10 mouse cellular contexts compared by ENCODE assay signal in the genomic region with DNA sequence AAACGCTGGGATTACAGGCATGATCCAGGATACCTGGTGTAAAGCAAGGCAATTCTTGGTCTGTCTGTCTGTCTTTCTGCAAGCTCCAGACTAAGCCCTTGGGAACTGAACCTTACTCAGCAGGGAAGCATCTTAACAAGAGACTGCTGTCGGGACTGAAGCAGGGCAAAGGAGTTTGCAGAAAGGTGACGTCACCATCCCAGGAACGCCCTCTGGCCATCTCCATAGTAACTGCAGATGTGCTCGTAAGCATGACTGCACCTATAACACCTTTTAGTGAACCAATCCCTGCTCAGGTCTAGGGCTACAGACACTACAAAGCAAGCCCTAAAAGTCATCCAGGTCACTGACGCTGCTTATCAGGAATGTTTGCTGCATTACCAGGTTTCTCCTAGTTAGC. TPM values are rescaled to one million over a fixed set of nuclear protein-coding genes. Genes with fewer than 3 reads are reported as not detected.
DNase-seq lines count a peak whose midpoint lies in the region; ATAC-seq and TF ChIP-seq lines count a peak whose summit lies in the region.
"Had no signal": no experiment of that assay in that cellular context is flagged by ENCODE, and none has a peak within 500 bp of the region (broad histone marks: within the 10 kb centered on the region; RNA-seq: fewer than 3 reads in every experiment).

No protein-coding gene starts in this region.

- H3K27ac ChIP-seq in layer of hippocampus, adult 2 months: peak overlapping the region; percentile 36; the same call in 1 of the 2 replicates
- no peak overlapping the region for H3K27ac ChIP-seq in hindbrain, embryonic 11.5 days (ENCODE audit: low read depth, low read length)
- no peak overlapping the region for H3K27ac ChIP-seq in midbrain, embryonic 16.5 days (ENCODE audit: low read length)
- H3K27ac ChIP-seq: macrophage had no signal

- TF ChIP-seq POLR2A in brain, embryonic 14.5 days (IDR thresholded peaks at IDR 0.05; ENCODE audit: borderline replicate concordance, extremely low read depth, insufficient read depth, insufficient read length, poor library complexity, severe bottlenecking): no peak

- no peak for TF ChIP-seq CTCF in layer of hippocampus, adult 2 months (conservative IDR thresholded peaks at IDR 0.05)
- no peak for TF ChIP-seq CTCF in brain, embryonic 14.5 days (IDR thresholded peaks at IDR 0.05; ENCODE audit: borderline replicate concordance, extremely low read depth, insufficient read depth, insufficient read length)

- 27% methylated on average over 6 of the region's 6 CpGs for WGBS in hindbrain, embryonic 11.5 days
- 22% methylated on average over 6 of the region's 6 CpGs for WGBS in midbrain, embryonic 16.5 days

- ATAC-seq in hindbrain, embryonic 11.5 days (ENCODE audit: low FRiP score): no peak
- ATAC-seq in midbrain, embryonic 16.5 days: no peak

- no peak for DNase-seq in layer of hippocampus, adult 2 months (ENCODE audit: low spot score in 2 of 2)
- no peak for DNase-seq in layer of hippocampus, adult 18-20 months (ENCODE audit: low spot score in 2 of 2)
- peak; percentile 48 for DNase-seq in brain, embryonic 14.5 days (ENCODE audit: low read depth)
- peak; percentile 51 for DNase-seq in hindbrain, embryonic 11.5 days (ENCODE audit: low spot score)
- no peak for DNase-seq in B cell, adult 2 months
- no peak for DNase-seq in layer of hippocampus, adult 9-10 months (ENCODE audit: low spot score)
- no peak for DNase-seq in right cerebral cortex, postnatal 25 days

- no peak overlapping the region for H3K9ac ChIP-seq in hindbrain, embryonic 11.5 days (ENCODE audit: low read depth, low read length)
- no peak overlapping the region; the same call in 1 of the 2 replicates for H3K9ac ChIP-seq in midbrain, embryonic 16.5 days (ENCODE audit: low read depth, low read length)

- no peaks in the 10 kb centered on the region for H3K27me3 ChIP-seq in hindbrain, embryonic 11.5 days (ENCODE audit: control insufficient read depth, insufficient read depth, low read length)
- H3K27me3 ChIP-seq in midbrain, embryonic 16.5 days (ENCODE audit: control insufficient read depth, insufficient read depth, low read depth, low read length): no peaks in the 10 kb centered on the region

- H3K9me3 ChIP-seq in hindbrain, embryonic 11.5 days (ENCODE audit: control insufficient read depth, low read length): no peaks in the 10 kb centered on the region
- no peaks in the 10 kb centered on the region for H3K9me3 ChIP-seq in midbrain, embryonic 16.5 days (replicated peaks; ENCODE audit: control insufficient read depth, low read length, poor library complexity, severe bottlenecking)

- H3K36me3 ChIP-seq in hindbrain, embryonic 11.5 days (ENCODE audit: control insufficient read depth, insufficient read depth, low read length): peaks cover 4% of the 10 kb centered on the region; the same call in 1 of the 2 replicates
- H3K36me3 ChIP-seq in midbrain, embryonic 16.5 days (ENCODE audit: control insufficient read depth, insufficient read depth, low read length): peaks cover 16% of the 10 kb centered on the region

- no peak overlapping the region for H3K4me3 ChIP-seq in layer of hippocampus, adult 2 months
- H3K4me3 ChIP-seq in hindbrain, embryonic 11.5 days (ENCODE audit: low read depth, low read length): no peak overlapping the region
- 0 out of 2 replicates have a peak overlapping the region, but pooled peaks have one; percentile 3 for H3K4me3 ChIP-seq in midbrain, embryonic 16.5 days (ENCODE audit: low read depth, low read length)

- H3K4me1 ChIP-seq in hindbrain, embryonic 11.5 days (replicated peaks; ENCODE audit: control insufficient read depth, insufficient read depth, low read length): 0 out of 2 replicates have a peak, but pooled peaks cover 2% of the 10 kb centered on the region
- H3K4me1 ChIP-seq in midbrain, embryonic 16.5 days (ENCODE audit: control insufficient read depth, insufficient read depth, low read length): peaks cover 22% of the 10 kb centered on the region

- H3K4me2 ChIP-seq in hindbrain, embryonic 11.5 days (replicated peaks; ENCODE audit: low read depth, low read length): 0 out of 2 replicates have a peak overlapping the region, but pooled peaks have one; percentile 2
- H3K4me2 ChIP-seq in midbrain, embryonic 16.5 days (ENCODE audit: low read length): peak overlapping the region; percentile 41

RNA-seq across cellular contexts. Expression of gene Cdc42se1, which starts 4.2 kb away (rescaled TPM):
- total RNA-seq in layer of hippocampus, adult 2 months (2021): 10 to 100 TPM; 67.5 to 77.5 TPM
- 10 to 100 TPM; 72.7 to 72.9 TPM for total RNA-seq in layer of hippocampus, adult 18-20 months (2021)
- 62.5 and 80.3 TPM in 2 replicates for polyA plus RNA-seq in brain, embryonic 14.5 days (2012; rRNA removed)
- 110 and 117 TPM in 2 replicates for polyA plus RNA-seq in hindbrain, embryonic 11.5 days (2014; fragmentation: Nextera tagmentation; extraction: Ambion mirVana)
- 46.6 and 50.9 TPM in 2 replicates for polyA plus RNA-seq in midbrain, embryonic 16.5 days (2015; fragmentation: Nextera tagmentation; extraction: Ambion mirVana)

RNA-seq across cellular contexts. Expression of gene Gabpb2, which starts 6.6 kb away (rescaled TPM):
- total RNA-seq in layer of hippocampus, adult 2 months (2021): 10 to 100 TPM; 15.4 to 20.0 TPM
- 10 to 100 TPM; 12.7 to 13.2 TPM for total RNA-seq in layer of hippocampus, adult 18-20 months (2021)
- 14.4 and 14.7 TPM in 2 replicates for polyA plus RNA-seq in brain, embryonic 14.5 days (2012; rRNA removed)
- 6.1 and 9.7 TPM in 2 replicates for polyA plus RNA-seq in hindbrain, embryonic 11.5 days (2014; fragmentation: Nextera tagmentation; extraction: Ambion mirVana)
- polyA plus RNA-seq in midbrain, embryonic 16.5 days (2015; fragmentation: Nextera tagmentation; extraction: Ambion mirVana): 2.4 and 3.0 TPM in 2 replicates

RNA-seq across cellular contexts. Expression of gene Mllt11, which starts 7.7 kb away (rescaled TPM):
- 100 to 1,000 TPM; 287 to 294 TPM for total RNA-seq in layer of hippocampus, adult 2 months (2021)
- 100 to 1,000 TPM; 263 to 266 TPM for total RNA-seq in layer of hippocampus, adult 18-20 months (2021)
- polyA plus RNA-seq in brain, embryonic 14.5 days (2012; rRNA removed): 784 and 825 TPM in 2 replicates
- 171 and 203 TPM in 2 replicates for polyA plus RNA-seq in hindbrain, embryonic 11.5 days (2014; fragmentation: Nextera tagmentation; extraction: Ambion mirVana)
- 336 and 438 TPM in 2 replicates for polyA plus RNA-seq in midbrain, embryonic 16.5 days (2015; fragmentation: Nextera tagmentation; extraction: Ambion mirVana)

RNA-seq across cellular contexts. Expression of gene Gm128, which starts 17.1 kb away (rescaled TPM):
- under 1 TPM; 0.25 to 0.54 TPM for total RNA-seq in layer of hippocampus, adult 2 months (2021)
- total RNA-seq in layer of hippocampus, adult 18-20 months (2021): under 1 TPM in 1 of 2 experiments, not detected in 1; 0.15 TPM
- 0.25 and 0.26 TPM in 2 replicates for polyA plus RNA-seq in brain, embryonic 14.5 days (2012; rRNA removed)
- polyA plus RNA-seq in hindbrain, embryonic 11.5 days (2014; fragmentation: Nextera tagmentation; extraction: Ambion mirVana): 0.21 TPM in 1 of 2 replicates, not detected in the other
- polyA plus RNA-seq in midbrain, embryonic 16.5 days (2015; fragmentation: Nextera tagmentation; extraction: Ambion mirVana): 0.21 and 0.24 TPM in 2 replicates
- total RNA-seq: heart, adult 8-10 months had no signal

RNA-seq across cellular contexts. Expression of gene Bnipl, which starts 26.7 kb away (rescaled TPM):
- total RNA-seq in layer of hippocampus, adult 2 months (2021): under 1 TPM; 0.37 to 0.69 TPM
- under 1 TPM in 1 of 2 experiments, not detected in 1; 0.37 TPM for total RNA-seq in layer of hippocampus, adult 18-20 months (2021)
- 0.53 and 0.64 TPM in 2 replicates for polyA plus RNA-seq in brain, embryonic 14.5 days (2012; rRNA removed)
- 0.61 and 0.73 TPM in 2 replicates for polyA plus RNA-seq in hindbrain, embryonic 11.5 days (2014; fragmentation: Nextera tagmentation; extraction: Ambion mirVana)
- 0.30 TPM in 1 of 2 replicates, not detected in the other for polyA plus RNA-seq in midbrain, embryonic 16.5 days (2015; fragmentation: Nextera tagmentation; extraction: Ambion mirVana)
- total RNA-seq: heart, adult 8-10 months had no signal
- polyA plus RNA-seq: macrophage had no signal

Comparison
In these comparisons a context has a peak if more than half of its experiments do, and no peak if none do; other contexts are left out.
1. DNase-seq: peak in brain, embryonic 14.5 days (single experiment) and hindbrain, embryonic 11.5 days (single experiment); none in layer of hippocampus, adult 2 months (0 of 2), layer of hippocampus, adult 18-20 months (0 of 2), B cell, adult 2 months (0 of 2), layer of hippocampus, adult 9-10 months (single experiment) and right cerebral cortex, postnatal 25 days (single experiment).